Mouse (Mus musculus): ENCODE results near the gene Sec24a. TPM values are rescaled to one million over a fixed set of nuclear protein-coding genes. Genes with fewer than 3 reads are reported as not detected.

The Sec24a gene
- total RNA-seq, 1 experiment: 10.9 TPM

GRCm38 (mm10) chr11:51807108-51807879, 43.9 kb upstream of the Sec24a start:
- DNase-seq (ENCODE audit: low read depth, low spot score): no peak
- no peaks in the 10 kb centered on the region for H3K36me3 ChIP-seq (ENCODE audit: control insufficient read depth, insufficient read depth, low read length, poor library complexity, severe bottlenecking)
- H3K27ac ChIP-seq (ENCODE audit: insufficient read depth, low read depth, low read length, poor library complexity, severe bottlenecking): no peak overlapping the region
- TF ChIP-seq ZNF384 (IDR thresholded peaks at IDR 0.05; ENCODE audit: low read depth, low read length) (no peak), CHD2 (IDR thresholded peaks at IDR 0.05; ENCODE audit: low read depth, low read length) (no peak), ZC3H11A (IDR thresholded peaks at IDR 0.05; ENCODE audit: borderline replicate concordance, low read depth, low read length) (no peak), HCFC1 (IDR thresholded peaks at IDR 0.05; ENCODE audit: borderline replicate concordance, insufficient read depth, low read length) (no peak), MAFK (IDR thresholded peaks at IDR 0.05; ENCODE audit: insufficient read depth, low read depth, low read length) (no peak)
- in situ Hi-C loops (cut with MboI; ENCODE audit: low sequenced_read_pairs in 2 of 2, unreplicated experiment in 2 of 2): no loop called here
- peak overlapping the region; percentile 13 to 44; a peak in 2 of 4 replicates for H3K4me3 ChIP-seq (ENCODE audit: insufficient read depth in 1 of 2, low read depth in 1 of 2, low read length in 2 of 2, poor library complexity in 1 of 2, severe bottlenecking in 1 of 2)
- H3K4me1 ChIP-seq (ENCODE audit: control insufficient read depth in 2 of 2, insufficient read depth in 2 of 2, low read length in 2 of 2, poor library complexity in 1 of 2): peaks cover 0 to 6% of the 10 kb centered on the region in 2 experiments; a peak in 1 of 4 replicates
- peak overlapping the region; percentile 58; the same call in 1 of the 2 replicates for H3K9ac ChIP-seq (ENCODE audit: insufficient read depth, low read depth, low read length, poor library complexity, severe bottlenecking)
- no peaks in the 10 kb centered on the region for H3K9me3 ChIP-seq (ENCODE audit: control insufficient read depth, insufficient read depth, low read depth, low read length)

GRCm38 (mm10) chr11:51805221-51805981, 42.0 kb upstream of the Sec24a start:
- H3K36me3 ChIP-seq (ENCODE audit: control insufficient read depth, insufficient read depth, low read length, poor library complexity, severe bottlenecking): no peaks in the 10 kb centered on the region
- peak overlapping the region; percentile 22; the same call in 1 of the 2 replicates for H3K9ac ChIP-seq (ENCODE audit: insufficient read depth, low read depth, low read length, poor library complexity, severe bottlenecking)
- H3K27ac ChIP-seq (ENCODE audit: insufficient read depth, low read depth, low read length, poor library complexity, severe bottlenecking): peak overlapping the region; percentile 41; the same call in 1 of the 2 replicates
- H3K4me3 ChIP-seq (ENCODE audit: insufficient read depth in 1 of 2, low read depth in 1 of 2, low read length in 2 of 2, poor library complexity in 1 of 2, severe bottlenecking in 1 of 2): peak overlapping the region; percentile 39 to 78
- H3K9me3 ChIP-seq (ENCODE audit: control insufficient read depth, insufficient read depth, low read depth, low read length): no peaks in the 10 kb centered on the region
- in situ Hi-C loops (cut with MboI; ENCODE audit: low sequenced_read_pairs in 2 of 2, unreplicated experiment in 2 of 2): no loop called here
- TF ChIP-seq ZNF384 (IDR thresholded peaks at IDR 0.05; ENCODE audit: low read depth, low read length): peak; percentile 54; the same call in 1 of the 2 replicates
- TF ChIP-seq ZC3H11A (IDR thresholded peaks at IDR 0.05; ENCODE audit: borderline replicate concordance, low read depth, low read length): no peak
- peak; percentile 96 for TF ChIP-seq HCFC1 (IDR thresholded peaks at IDR 0.05; ENCODE audit: borderline replicate concordance, insufficient read depth, low read length)
- H3K4me1 ChIP-seq (ENCODE audit: control insufficient read depth in 2 of 2, insufficient read depth in 2 of 2, low read length in 2 of 2, poor library complexity in 1 of 2): peaks cover 0 to 8% of the 10 kb centered on the region in 2 experiments; a peak in 1 of 4 replicates
- DNase-seq (ENCODE audit: low read depth, low spot score): peak; percentile 74

DNA sequence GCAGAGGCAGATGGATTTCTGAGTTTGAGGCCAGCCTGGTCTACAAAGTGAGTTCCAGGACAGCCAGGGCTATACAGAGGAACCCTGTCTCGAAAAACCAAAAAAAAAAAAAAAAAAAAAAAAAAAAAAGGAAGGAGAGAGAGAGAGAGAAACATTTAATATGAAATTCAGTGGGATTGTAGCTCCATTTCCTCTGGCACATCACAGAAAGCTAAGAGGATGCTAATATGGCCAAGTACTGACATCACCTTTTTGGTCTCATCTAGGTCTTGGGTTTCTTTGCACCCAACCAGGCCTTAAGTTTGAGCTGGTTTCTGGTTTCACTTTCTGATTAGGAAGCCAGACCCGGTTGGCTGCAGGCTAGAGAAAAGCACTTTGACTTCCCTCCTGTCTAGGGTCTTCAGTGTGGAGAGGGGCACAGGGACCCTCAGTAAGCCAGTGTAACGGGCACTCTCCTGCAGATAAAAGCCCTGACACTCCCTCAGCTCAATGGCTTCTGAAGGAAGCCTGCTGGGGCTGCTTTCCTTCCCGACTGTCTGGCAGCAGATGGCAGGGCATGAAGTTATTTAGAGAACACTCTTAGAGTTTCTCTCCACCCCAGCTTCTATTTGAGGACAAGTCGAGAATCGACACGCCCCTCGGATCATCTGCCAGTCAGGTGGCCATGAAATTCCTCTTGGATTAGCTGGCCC, 37.3 kb upstream of the Sec24a start:
- Histone ChIP-seq H3K27ac (ENCODE audit: insufficient read depth, low read depth, low read length, poor library complexity, severe bottlenecking) (no peak overlapping the region), H3K4me1 (ENCODE audit: control insufficient read depth in 2 of 2, insufficient read depth in 2 of 2, low read length in 2 of 2, poor library complexity in 1 of 2) (peaks cover 0 to 2% of the 10 kb centered on the region in 2 experiments; a peak in 1 of 4 replicates), H3K9ac (ENCODE audit: insufficient read depth, low read depth, low read length, poor library complexity, severe bottlenecking) (no peak overlapping the region; the same call in 1 of the 2 replicates), H3K9me3 (ENCODE audit: control insufficient read depth, insufficient read depth, low read depth, low read length) (no peaks in the 10 kb centered on the region), H3K36me3 (ENCODE audit: control insufficient read depth, insufficient read depth, low read length, poor library complexity, severe bottlenecking) (no peaks in the 10 kb centered on the region), H3K4me3 (ENCODE audit: insufficient read depth in 1 of 2, low read depth in 1 of 2, low read length in 2 of 2, poor library complexity in 1 of 2, severe bottlenecking in 1 of 2) (no peak overlapping the region)
- TF ChIP-seq CHD2 (IDR thresholded peaks at IDR 0.05; ENCODE audit: low read depth, low read length): no peak
- TF ChIP-seq HCFC1 (IDR thresholded peaks at IDR 0.05; ENCODE audit: borderline replicate concordance, insufficient read depth, low read length): no peak
- TF ChIP-seq ZC3H11A (IDR thresholded peaks at IDR 0.05; ENCODE audit: borderline replicate concordance, low read depth, low read length): no peak
- TF ChIP-seq ZNF384 (IDR thresholded peaks at IDR 0.05; ENCODE audit: low read depth, low read length): peak; percentile 45; the same call in 1 of the 2 replicates
- TF ChIP-seq MAFK (IDR thresholded peaks at IDR 0.05; ENCODE audit: insufficient read depth, low read depth, low read length): no peak
- DNase-seq (ENCODE audit: low read depth, low spot score): no peak
- in situ Hi-C loops (cut with MboI; ENCODE audit: low sequenced_read_pairs in 2 of 2, unreplicated experiment in 2 of 2): no loop called here

DNA sequence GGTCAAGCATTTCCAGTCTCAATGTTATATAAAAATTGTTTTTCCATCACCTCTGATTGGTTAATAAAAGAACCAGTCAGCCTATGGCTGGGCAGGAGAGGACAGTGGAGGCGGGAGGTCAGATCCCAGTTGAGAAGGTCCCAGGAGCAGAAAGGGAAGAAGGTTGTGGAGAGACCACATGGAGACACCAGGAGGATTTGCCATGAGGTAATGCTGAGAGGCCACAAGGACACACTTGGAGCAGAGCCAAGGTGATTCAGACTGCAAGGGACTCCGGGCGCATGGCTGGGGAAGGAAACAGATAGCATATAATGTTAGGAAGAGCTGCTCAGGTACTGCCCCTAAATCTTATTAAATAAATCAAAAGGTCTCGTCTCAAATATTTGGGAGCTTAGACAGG, 32.8 kb upstream of the Sec24a start:
- in situ Hi-C loops (cut with MboI; ENCODE audit: low sequenced_read_pairs in 2 of 2, unreplicated experiment in 2 of 2): no loop called here
- no peak overlapping the region for H3K9ac ChIP-seq (ENCODE audit: insufficient read depth, low read depth, low read length, poor library complexity, severe bottlenecking)
- H3K27ac ChIP-seq (ENCODE audit: insufficient read depth, low read depth, low read length, poor library complexity, severe bottlenecking): no peak overlapping the region
- TF ChIP-seq CHD2 (IDR thresholded peaks at IDR 0.05; ENCODE audit: low read depth, low read length) (no peak), HCFC1 (IDR thresholded peaks at IDR 0.05; ENCODE audit: borderline replicate concordance, insufficient read depth, low read length) (no peak), ZNF384 (IDR thresholded peaks at IDR 0.05; ENCODE audit: low read depth, low read length) (no peak), MAFK (IDR thresholded peaks at IDR 0.05; ENCODE audit: insufficient read depth, low read depth, low read length) (no peak), ZC3H11A (IDR thresholded peaks at IDR 0.05; ENCODE audit: borderline replicate concordance, low read depth, low read length) (no peak)
- DNase-seq (ENCODE audit: low read depth, low spot score): no peak
- H3K9me3 ChIP-seq (ENCODE audit: control insufficient read depth, insufficient read depth, low read depth, low read length): no peaks in the 10 kb centered on the region
- peaks cover 3% of the 10 kb centered on the region for H3K36me3 ChIP-seq (ENCODE audit: control insufficient read depth, insufficient read depth, low read length, poor library complexity, severe bottlenecking)
- H3K4me3 ChIP-seq (ENCODE audit: insufficient read depth in 1 of 2, low read depth in 1 of 2, low read length in 2 of 2, poor library complexity in 1 of 2, severe bottlenecking in 1 of 2): no peak overlapping the region
- peaks cover 0 to 2% of the 10 kb centered on the region in 2 experiments; a peak in 1 of 4 replicates for H3K4me1 ChIP-seq (ENCODE audit: control insufficient read depth in 2 of 2, insufficient read depth in 2 of 2, low read length in 2 of 2, poor library complexity in 1 of 2)
